Mouse (Mus musculus): ENCODE data around the gene Rims4. TPM values are rescaled to one million over a fixed set of nuclear protein-coding genes. Genes with fewer than 3 reads are reported as not detected.

Rims4 gene
- polyA plus RNA-seq, 1 experiment: 0.05 TPM

GRCm38 (mm10) chr2:163946221-163946620 is 27.7 kb upstream of the Rims4 start:
- no peak for TF ChIP-seq POLR2A (IDR thresholded peaks at IDR 0.05; ENCODE audit: low read depth, low read length)
- no peak for TF ChIP-seq CTCF (IDR thresholded peaks at IDR 0.05; ENCODE audit: extremely low read depth, insufficient read length, insufficient replicate concordance, low read depth, low read length)
- Histone ChIP-seq H3K27me3 (ENCODE audit: control insufficient read depth, insufficient read depth, low read length) (no peaks in the 10 kb centered on the region), H3K36me3 (ENCODE audit: control insufficient read depth, insufficient read depth, low read length) (no peaks in the 10 kb centered on the region), H3K4me1 (ENCODE audit: control insufficient read depth, insufficient read depth, insufficient read length, low read length) (no peaks in the 10 kb centered on the region), H3K4me3 (ENCODE audit: low read depth, low read length) (no peak overlapping the region), H3K27ac (ENCODE audit: insufficient read depth, low read depth, low read length) (no peak overlapping the region)
- 70% methylated on average over 15 of the region's 15 CpGs for WGBS

GRCm38 (mm10) chr2:163944511-163944910 is 26.0 kb upstream of the Rims4 start:
- no peak overlapping the region for H3K27ac ChIP-seq (ENCODE audit: insufficient read depth, low read depth, low read length)
- no peaks in the 10 kb centered on the region for H3K4me1 ChIP-seq (ENCODE audit: control insufficient read depth, insufficient read depth, insufficient read length, low read length)
- 67% methylated on average over 8 of the region's 8 CpGs for WGBS
- H3K4me3 ChIP-seq (ENCODE audit: low read depth, low read length): no peak overlapping the region
- H3K36me3 ChIP-seq (ENCODE audit: control insufficient read depth, insufficient read depth, low read length): no peaks in the 10 kb centered on the region
- H3K27me3 ChIP-seq (ENCODE audit: control insufficient read depth, insufficient read depth, low read length): no peaks in the 10 kb centered on the region
- TF ChIP-seq CTCF (IDR thresholded peaks at IDR 0.05; ENCODE audit: extremely low read depth, insufficient read length, insufficient replicate concordance, low read depth, low read length) (no peak), POLR2A (IDR thresholded peaks at IDR 0.05; ENCODE audit: low read depth, low read length) (no peak)

GRCm38 (mm10) chr2:163943056-163943455 is 24.6 kb upstream of the Rims4 start:
- 52% methylated on average over 6 of the region's 6 CpGs for WGBS
- no peak for TF ChIP-seq POLR2A (IDR thresholded peaks at IDR 0.05; ENCODE audit: low read depth, low read length)
- no peak for TF ChIP-seq CTCF (IDR thresholded peaks at IDR 0.05; ENCODE audit: extremely low read depth, insufficient read length, insufficient replicate concordance, low read depth, low read length)
- no peaks in the 10 kb centered on the region for H3K4me1 ChIP-seq (ENCODE audit: control insufficient read depth, insufficient read depth, insufficient read length, low read length)

GRCm38 (mm10) chr2:163939522-163939921 is 21.0 kb upstream of the Rims4 start:
- TF ChIP-seq POLR2A (IDR thresholded peaks at IDR 0.05; ENCODE audit: low read depth, low read length) (no peak), CTCF (IDR thresholded peaks at IDR 0.05; ENCODE audit: extremely low read depth, insufficient read length, insufficient replicate concordance, low read depth, low read length) (no peak)
- no peak overlapping the region for H3K27ac ChIP-seq (ENCODE audit: insufficient read depth, low read depth, low read length)
- H3K4me1 ChIP-seq (ENCODE audit: control insufficient read depth, insufficient read depth, insufficient read length, low read length): no peaks in the 10 kb centered on the region
- H3K4me3 ChIP-seq (ENCODE audit: low read depth, low read length): no peak overlapping the region
- H3K27me3 ChIP-seq (ENCODE audit: control insufficient read depth, insufficient read depth, low read length): no peaks in the 10 kb centered on the region
- WGBS: 28% methylated on average over 8 of the region's 8 CpGs
- H3K36me3 ChIP-seq (ENCODE audit: control insufficient read depth, insufficient read depth, low read length): no peaks in the 10 kb centered on the region

More at GRCm38 (mm10) chr2:163943056-163943455, 24.6 kb upstream of the Rims4 start:
- no peak overlapping the region for H3K4me3 ChIP-seq (ENCODE audit: low read depth, low read length)
- no peak overlapping the region for H3K27ac ChIP-seq (ENCODE audit: insufficient read depth, low read depth, low read length)
- no peaks in the 10 kb centered on the region for H3K36me3 ChIP-seq (ENCODE audit: control insufficient read depth, insufficient read depth, low read length)
- no peaks in the 10 kb centered on the region for H3K27me3 ChIP-seq (ENCODE audit: control insufficient read depth, insufficient read depth, low read length)

- Histone ChIP-seq H3K4me3 (ENCODE audit: low read depth, low read length) (no peak overlapping the region), H3K27me3 (ENCODE audit: control insufficient read depth, insufficient read depth, low read length) (no peaks in the 10 kb centered on the region; the same call in 1 of the 2 replicates), H3K27ac (ENCODE audit: insufficient read depth, low read depth, low read length) (no peak overlapping the region), H3K4me1 (ENCODE audit: control insufficient read depth, insufficient read depth, insufficient read length, low read length) (no peaks in the 10 kb centered on the region), H3K36me3 (ENCODE audit: control insufficient read depth, insufficient read depth, low read length) (no peaks in the 10 kb centered on the region)
- 34% methylated on average over 7 of the region's 7 CpGs for WGBS
- TF ChIP-seq CTCF (IDR thresholded peaks at IDR 0.05; ENCODE audit: extremely low read depth, insufficient read length, insufficient replicate concordance, low read depth, low read length) (no peak), POLR2A (IDR thresholded peaks at IDR 0.05; ENCODE audit: low read depth, low read length) (no peak)
These were observed 13.7 kb upstream of the Rims4 start for GRCm38 (mm10) chr2:163932151-163932550.

GRCm38 (mm10) chr2:163928464-163929200 is 10.1 kb upstream of the Rims4 start:
- Histone ChIP-seq H3K4me3 (ENCODE audit: low read depth, low read length) (no peak overlapping the region), H3K27me3 (ENCODE audit: control insufficient read depth, insufficient read depth, low read length) (no peaks in the 10 kb centered on the region; the same call in 1 of the 2 replicates), H3K4me1 (ENCODE audit: control insufficient read depth, insufficient read depth, insufficient read length, low read length) (peaks cover 5% of the 10 kb centered on the region; the same call in 1 of the 2 replicates), H3K36me3 (ENCODE audit: control insufficient read depth, insufficient read depth, low read length) (no peaks in the 10 kb centered on the region), H3K27ac (ENCODE audit: insufficient read depth, low read depth, low read length) (no peak overlapping the region)
- WGBS: 46% methylated on average over 7 of the region's 7 CpGs
- TF ChIP-seq CTCF (IDR thresholded peaks at IDR 0.05; ENCODE audit: extremely low read depth, insufficient read length, insufficient replicate concordance, low read depth, low read length): no peak
- no peak for TF ChIP-seq POLR2A (IDR thresholded peaks at IDR 0.05; ENCODE audit: low read depth, low read length)

- Histone ChIP-seq H3K4me3 (ENCODE audit: low read depth, low read length) (no peak overlapping the region), H3K36me3 (ENCODE audit: control insufficient read depth, insufficient read depth, low read length) (no peaks in the 10 kb centered on the region), H3K27ac (ENCODE audit: insufficient read depth, low read depth, low read length) (no peak overlapping the region), H3K4me1 (ENCODE audit: control insufficient read depth, insufficient read depth, insufficient read length, low read length) (peaks cover 7% of the 10 kb centered on the region; the same call in 1 of the 2 replicates), H3K27me3 (ENCODE audit: control insufficient read depth, insufficient read depth, low read length) (peaks cover 4% of the 10 kb centered on the region; the same call in 1 of the 2 replicates)
- 91% methylated on average over 10 of the region's 10 CpGs for WGBS
- TF ChIP-seq POLR2A (IDR thresholded peaks at IDR 0.05; ENCODE audit: low read depth, low read length): no peak
- TF ChIP-seq CTCF (IDR thresholded peaks at IDR 0.05; ENCODE audit: extremely low read depth, insufficient read length, insufficient replicate concordance, low read depth, low read length): no peak
These were observed 6.6 kb upstream of the Rims4 start for GRCm38 (mm10) chr2:163925044-163925443.

Measured in small intestine, adult 2 months (tissue).